Mouse (Mus musculus) skeletal muscle tissue, postnatal 0 days (tissue): ENCODE results near the gene Cdh10. TPM values are rescaled to one million over a fixed set of nuclear protein-coding genes. Genes with fewer than 3 reads are reported as not detected.

Source experiments
- polyA plus RNA-seq: library from polyadenylated mRNA; unstranded; fragments of >200 nt; fragmentation: Nextera tagmentation; extraction: Ambion mirVana; gene quantifications from 2 replicates; pipeline ENCODE4 v1.2.1, GENCODE M21; 2015

The Cdh10 gene
- 0.50 and 0.55 TPM in 2 replicates for polyA plus RNA-seq

GRCm38 (mm10) chr15:18818185-18818973 is at the start of gene Cdh10:
Gene Cdh10 (plus strand): TSS chr15:18818947.

